Mouse (Mus musculus) forebrain, embryonic 15.5 days (tissue): Measurements from ENCODE around the gene Frmd8. TPM values are rescaled to one million over a fixed set of nuclear protein-coding genes. Genes with fewer than 3 reads are reported as not detected.

Experiments used
- ATAC-seq: fragments of 200-750 bp; cut with Nextera tagmentation; replicated peaks from 2 replicates; pipeline ENCODE4 v1.8.0; 2017; ENCODE audit warnings: mild to moderate bottlenecking, moderate TSS enrichment, moderate library complexity
- H3K27ac ChIP-seq: fragments of 300-500 bp; sonication (generic); replicated peaks from 2 replicates; pipeline ENCODE4 v1.5.1; 2015; ENCODE audit warnings: mild to moderate bottlenecking, inconsistent platforms
- H3K27me3 ChIP-seq: fragments of 300-500 bp; sonication (generic); 2 replicates; pipeline ENCODE4 v1.6.1; 2015; ENCODE audit warnings: inconsistent platforms
- H3K36me3 ChIP-seq: fragments of 300-500 bp; sonication (generic); 2 replicates; pipeline ENCODE4 v1.6.1; 2015; ENCODE audit warnings: mild to moderate bottlenecking, inconsistent platforms
- H3K4me1 ChIP-seq: fragments of 300-500 bp; sonication (generic); 2 replicates; pipeline ENCODE4 v1.6.1; 2015; ENCODE audit warnings: inconsistent platforms
- H3K4me2 ChIP-seq: fragments of 300-500 bp; sonication (generic); replicated peaks from 2 replicates; pipeline ENCODE4 v1.6.1; 2015; ENCODE audit warnings: mild to moderate bottlenecking, inconsistent platforms
- H3K4me3 ChIP-seq: fragments of 300-500 bp; sonication (generic); 2 replicates; pipeline ENCODE4 v1.5.1; 2015; ENCODE audit warnings: mild to moderate bottlenecking, inconsistent platforms
- H3K9ac ChIP-seq: fragments of 300-500 bp; sonication (generic); replicated peaks from 2 replicates; pipeline ENCODE4 v1.6.1; 2015; ENCODE audit warnings: mild to moderate bottlenecking, inconsistent platforms
- H3K9me3 ChIP-seq: fragments of 300-500 bp; sonication (generic); 2 replicates; pipeline ENCODE4 v1.6.1; 2016; ENCODE audit warnings: inconsistent platforms
- WGBS: fragments of 180-500 bp; shearing (Covaris S2); methylation state at CpG from one replicate; pipeline ENCODE4 v1.1.7; 2015; ENCODE audit warnings: mixed read lengths; 5-methylcytosine and 5-hydroxymethylcytosine counted together
- polyA plus RNA-seq: library from polyadenylated mRNA; unstranded; fragments of >200 nt; fragmentation: Nextera tagmentation; extraction: Ambion mirVana; gene quantifications from 2 replicates; pipeline ENCODE4 v1.2.1, GENCODE M21; 2015

Gene Frmd8
- polyA plus RNA-seq, 1 experiment from 2014 or later, result 23.3 TPM

GRCm38 (mm10) chr19:5881155-5881554 is 6.1 kb upstream of the Frmd8 start:
- no peak overlapping the region for H3K27ac ChIP-seq
- no peak for ATAC-seq
- no peak overlapping the region for H3K4me3 ChIP-seq
- H3K4me1 ChIP-seq, result peaks cover 7% of the 10 kb centered on the region
- 95% methylated on average over 6 of the region's 6 CpGs for WGBS
- H3K36me3 ChIP-seq, result no peaks in the 10 kb centered on the region
- H3K4me2 ChIP-seq, result no peak overlapping the region
- H3K9ac ChIP-seq, result no peak overlapping the region
- no peaks in the 10 kb centered on the region for H3K9me3 ChIP-seq
- no peaks in the 10 kb centered on the region for H3K27me3 ChIP-seq

DNA sequence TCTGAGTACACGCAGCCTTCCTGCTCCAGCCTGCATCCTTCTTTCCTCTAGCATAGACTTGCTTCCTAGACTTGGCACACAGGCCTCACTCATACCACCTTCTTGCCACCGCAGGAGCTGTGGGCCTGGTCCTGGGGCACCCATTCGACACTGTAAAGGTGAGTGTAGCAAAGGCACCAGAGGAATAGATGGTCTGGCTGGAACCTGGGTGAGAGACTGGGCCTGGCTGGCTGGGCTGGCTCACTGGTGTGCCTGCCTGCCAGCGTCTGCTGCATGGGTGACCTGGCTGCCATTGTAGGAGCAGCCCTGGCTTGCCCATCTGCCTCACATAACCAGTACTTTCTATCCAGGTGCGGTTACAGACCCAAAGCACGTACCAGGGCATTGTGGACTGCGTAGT is 4.7 kb upstream of the Frmd8 start:
- H3K36me3 ChIP-seq, result no peaks in the 10 kb centered on the region
- 89% methylated on average over 7 of the region's 7 CpGs for WGBS
- no peak overlapping the region for H3K4me3 ChIP-seq
- H3K27ac ChIP-seq, result no peak overlapping the region
- peaks cover 13% of the 10 kb centered on the region for H3K4me1 ChIP-seq
- H3K9ac ChIP-seq, result no peak overlapping the region
- no peaks in the 10 kb centered on the region for H3K27me3 ChIP-seq
- no peak overlapping the region for H3K4me2 ChIP-seq
- ATAC-seq, result no peak
- H3K9me3 ChIP-seq, result no peaks in the 10 kb centered on the region

- peaks cover 21% of the 10 kb centered on the region for H3K4me1 ChIP-seq
- no peak for ATAC-seq
- H3K9ac ChIP-seq, result no peak overlapping the region
- H3K27me3 ChIP-seq, result no peaks in the 10 kb centered on the region
- H3K9me3 ChIP-seq, result no peaks in the 10 kb centered on the region
- no peak overlapping the region for H3K4me2 ChIP-seq
- H3K4me3 ChIP-seq, result no peak overlapping the region
- 84% methylated on average over 3 of the region's 3 CpGs for WGBS
- no peak overlapping the region for H3K27ac ChIP-seq
- no peaks in the 10 kb centered on the region for H3K36me3 ChIP-seq
Observed at GRCm38 (mm10) chr19:5878916-5879315, 3.8 kb upstream of the Frmd8 start.

- Histone ChIP-seq H3K9me3 (no peaks in the 10 kb centered on the region), H3K9ac (peak overlapping the region; percentile 10; the same call in 1 of the 2 replicates), H3K4me1 (peaks cover 27% of the 10 kb centered on the region), H3K27me3 (no peaks in the 10 kb centered on the region), H3K27ac (no peak overlapping the region), H3K4me2 (no peak overlapping the region), H3K4me3 (no peak overlapping the region), H3K36me3 (no peaks in the 10 kb centered on the region)
- 69% methylated on average over 7 of the region's 7 CpGs for WGBS
- no peak for ATAC-seq
Observed at GRCm38 (mm10) chr19:5878362-5878722, 3.3 kb upstream of the Frmd8 start.

- Histone ChIP-seq H3K4me2 (no peak within 1 kb of the TSS), H3K27me3 (no peaks in the 10 kb centered on the region), H3K9me3 (no peaks in the 10 kb centered on the region), H3K27ac (no peak within 1 kb of the TSS), H3K4me1 (peaks cover 28% of the 10 kb centered on the region), H3K4me3 (no peak within 1 kb of the TSS), H3K9ac (peak within 1 kb of the TSS; percentile 10; the same call in 1 of the 2 replicates), H3K36me3 (no peaks in the 10 kb centered on the region)
- ATAC-seq, result no peak
- 46% methylated on average over 15 of the region's 15 CpGs for WGBS
Observed at GRCm38 (mm10) chr19:5877618-5878361, 2.7 kb upstream of the Frmd8 start, which contains the start of gene Slc25a45. TSS of gene Slc25a45 (plus strand) at chr19:5877808.

- no peaks in the 10 kb centered on the region for H3K9me3 ChIP-seq
- H3K36me3 ChIP-seq, result no peaks in the 10 kb centered on the region
- peak overlapping the region; percentile 79 for H3K9ac ChIP-seq
- no peaks in the 10 kb centered on the region for H3K27me3 ChIP-seq
- H3K4me2 ChIP-seq, result peak overlapping the region; percentile 66
- peak overlapping the region; percentile 66 for H3K4me3 ChIP-seq
- no peak for ATAC-seq
- 6% methylated on average over 13 of the region's 13 CpGs for WGBS
- H3K27ac ChIP-seq, result no peak overlapping the region
- H3K4me1 ChIP-seq, result peaks cover 33% of the 10 kb centered on the region
Observed at GRCm38 (mm10) chr19:5874391-5874968, 594 bp downstream of the Frmd8 start.

DNA sequence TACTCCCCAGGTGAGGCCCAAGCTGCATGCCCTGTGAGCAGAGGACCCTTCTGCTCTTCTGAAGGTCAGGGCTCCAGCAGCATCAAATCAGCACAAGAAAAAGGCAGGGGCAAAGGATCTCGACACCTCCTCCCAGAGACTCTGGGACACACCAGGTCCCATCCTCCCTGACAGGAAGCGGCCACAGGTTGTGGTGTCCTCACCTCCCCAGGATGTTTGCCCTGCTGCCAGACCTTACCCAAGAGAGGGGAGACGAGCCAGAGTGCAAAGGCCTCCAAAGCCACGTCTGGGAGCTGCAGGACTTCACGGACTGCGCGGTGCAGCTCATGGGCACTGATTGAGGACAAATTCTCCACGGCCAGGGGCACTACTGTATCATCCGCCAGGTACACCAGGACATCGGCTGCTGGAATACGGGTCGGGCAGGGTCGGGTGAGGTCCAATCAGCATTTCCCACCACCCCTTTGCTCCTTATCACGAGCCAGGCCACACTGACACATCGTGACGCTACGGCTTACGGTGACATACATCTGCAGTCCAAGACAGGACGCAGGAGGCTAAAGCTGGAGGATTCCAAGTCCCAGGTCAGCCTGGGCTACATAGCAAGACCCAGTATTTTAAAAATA is 2.0 kb downstream of the Frmd8 start:
- no peak overlapping the region for H3K4me3 ChIP-seq
- ATAC-seq, result no peak
- H3K9ac ChIP-seq, result no peak overlapping the region
- H3K4me2 ChIP-seq, result no peak overlapping the region
- peaks cover 29% of the 10 kb centered on the region for H3K4me1 ChIP-seq
- WGBS, result 91% methylated on average over 19 of the region's 19 CpGs
- no peaks in the 10 kb centered on the region for H3K27me3 ChIP-seq
- no peak overlapping the region for H3K27ac ChIP-seq
- no peaks in the 10 kb centered on the region for H3K9me3 ChIP-seq
- H3K36me3 ChIP-seq, result peaks cover 11% of the 10 kb centered on the region; the same call in 1 of the 2 replicates

DNA sequence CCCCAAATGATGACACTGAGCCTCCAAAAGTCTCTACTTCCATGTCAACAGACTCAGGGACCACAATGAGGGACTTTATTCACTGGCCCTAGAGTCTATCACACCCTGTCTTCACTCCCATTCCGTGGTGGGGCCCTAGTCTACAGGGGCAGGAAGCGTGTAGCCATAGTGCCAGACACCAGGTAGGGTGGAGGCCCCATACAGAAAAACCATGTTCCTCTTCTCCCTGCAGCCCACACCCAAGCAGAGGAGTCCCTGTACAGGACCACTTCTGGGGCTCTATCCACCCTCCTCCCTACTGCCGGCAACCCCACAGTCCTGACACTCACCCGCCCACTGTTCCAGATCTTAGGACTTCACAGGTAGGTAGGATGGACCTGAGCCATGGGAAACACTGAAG is 2.5 kb downstream of the Frmd8 start:
- Histone ChIP-seq H3K27ac (no peak overlapping the region), H3K4me3 (no peak overlapping the region), H3K9ac (no peak overlapping the region), H3K4me1 (peaks cover 27% of the 10 kb centered on the region), H3K36me3 (peaks cover 11% of the 10 kb centered on the region; the same call in 1 of the 2 replicates), H3K27me3 (no peaks in the 10 kb centered on the region), H3K9me3 (no peaks in the 10 kb centered on the region), H3K4me2 (no peak overlapping the region)
- WGBS, result 93% methylated on average over 4 of the region's 4 CpGs
- no peak for ATAC-seq

DNA sequence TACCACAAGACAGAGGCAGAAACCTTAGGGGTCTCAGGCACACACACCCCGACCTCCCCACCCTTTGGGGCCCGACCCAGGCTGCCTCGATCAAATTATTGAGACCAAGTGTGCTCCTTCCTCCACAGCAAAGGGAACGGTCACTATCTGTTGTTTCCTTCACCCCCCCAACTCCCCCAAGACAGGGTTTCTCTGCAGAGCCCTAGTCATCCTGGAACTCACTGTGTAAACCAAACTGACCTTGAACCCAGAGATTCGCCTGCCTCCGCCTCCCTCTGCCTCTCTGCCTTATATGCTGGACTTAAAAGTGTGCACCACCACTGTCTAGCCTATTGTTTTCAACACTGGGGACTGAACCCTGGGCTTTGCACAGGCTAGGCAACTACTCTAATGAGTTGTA is 3.4 kb downstream of the Frmd8 start:
- H3K4me2 ChIP-seq, result no peak overlapping the region
- no peak overlapping the region for H3K27ac ChIP-seq
- 60% methylated on average over 6 of the region's 6 CpGs for WGBS
- H3K4me3 ChIP-seq, result no peak overlapping the region
- H3K9me3 ChIP-seq, result no peaks in the 10 kb centered on the region
- no peaks in the 10 kb centered on the region for H3K27me3 ChIP-seq
- no peak overlapping the region for H3K9ac ChIP-seq
- H3K4me1 ChIP-seq, result peaks cover 27% of the 10 kb centered on the region
- no peak for ATAC-seq
- peaks cover 11% of the 10 kb centered on the region; the same call in 1 of the 2 replicates for H3K36me3 ChIP-seq

- peaks cover 11% of the 10 kb centered on the region; the same call in 1 of the 2 replicates for H3K36me3 ChIP-seq
- no peak for ATAC-seq
- 4% methylated on average over 7 of the region's 7 CpGs for WGBS
- no peak overlapping the region for H3K4me2 ChIP-seq
- no peak overlapping the region; the same call in 1 of the 2 replicates for H3K27ac ChIP-seq
- no peaks in the 10 kb centered on the region for H3K9me3 ChIP-seq
- peaks cover 27% of the 10 kb centered on the region for H3K4me1 ChIP-seq
- 0 out of 2 replicates have a peak overlapping the region, but pooled peaks have one; percentile 34 for H3K9ac ChIP-seq
- no peak overlapping the region for H3K4me3 ChIP-seq
- H3K27me3 ChIP-seq, result no peaks in the 10 kb centered on the region
Observed at GRCm38 (mm10) chr19:5871273-5871672, 3.8 kb downstream of the Frmd8 start.

DNA sequence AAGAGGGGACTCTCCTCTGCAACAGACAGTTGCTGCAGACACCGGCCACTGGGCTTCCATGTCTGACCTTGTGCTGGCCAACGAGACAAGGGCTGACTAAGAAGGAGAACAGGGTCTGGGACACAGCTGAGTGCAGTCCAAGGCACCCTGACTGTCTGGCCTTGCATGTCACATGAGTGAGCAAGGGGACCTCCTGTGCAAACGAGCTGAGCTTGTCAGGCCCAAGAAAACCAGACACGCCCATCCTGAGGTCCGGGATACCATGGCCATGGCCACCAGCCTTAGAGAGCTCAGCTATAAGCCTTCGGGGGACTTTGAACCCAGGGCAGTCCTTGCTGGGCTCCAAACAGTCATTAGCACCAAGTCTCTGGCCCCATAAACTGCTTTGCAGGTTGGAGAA is 7.0 kb downstream of the Frmd8 start:
- H3K4me3 ChIP-seq, result no peak overlapping the region
- H3K9me3 ChIP-seq, result no peaks in the 10 kb centered on the region
- H3K36me3 ChIP-seq, result peaks cover 23% of the 10 kb centered on the region
- H3K4me1 ChIP-seq, result peaks cover 6% of the 10 kb centered on the region
- 87% methylated on average over 6 of the region's 6 CpGs for WGBS
- H3K27me3 ChIP-seq, result no peaks in the 10 kb centered on the region
- no peak overlapping the region for H3K27ac ChIP-seq
- H3K9ac ChIP-seq, result no peak overlapping the region
- H3K4me2 ChIP-seq, result no peak overlapping the region
- no peak for ATAC-seq

- Histone ChIP-seq H3K27me3 (no peaks in the 10 kb centered on the region), H3K9ac (no peak overlapping the region), H3K4me1 (no peaks in the 10 kb centered on the region), H3K4me2 (no peak overlapping the region), H3K9me3 (no peaks in the 10 kb centered on the region), H3K4me3 (no peak overlapping the region), H3K36me3 (peaks cover 50% of the 10 kb centered on the region), H3K27ac (no peak overlapping the region)
- no peak for ATAC-seq
- WGBS, result 91% methylated on average over 20 of the region's 20 CpGs
Observed at GRCm38 (mm10) chr19:5864710-5865398, 10.2 kb downstream of the Frmd8 start.
